Mouse (Mus musculus): ENCODE measurements around the gene Prcd. TPM values are rescaled to one million over a fixed set of nuclear protein-coding genes. Genes with fewer than 3 reads are reported as not detected.

The Prcd gene
- total RNA-seq, 2 experiments from 2014 or later: 2.1 TPM; not detected in 1

GRCm38 (mm10) chr11:116710793-116711192 is 57.5 kb downstream of the Prcd start:
- no peak for ATAC-seq (replicated peaks; ENCODE audit: low FRiP score, low TSS enrichment, poor library complexity, severe bottlenecking)

- no peak for ATAC-seq (replicated peaks; ENCODE audit: low FRiP score, low TSS enrichment, poor library complexity, severe bottlenecking)
Observed at GRCm38 (mm10) chr11:116714052-116714451, 60.7 kb downstream of the Prcd start.

Other genes with a start within 250 kb of the Prcd start
- 8.1 and 12.1 TPM in 2 replicates for gene Rnf157, start 240.5 kb upstream of the Prcd start, total RNA-seq (2014; fragmentation: Nextera tagmentation)
- gene Rnf157, start 240.5 kb upstream of the Prcd start, total RNA-seq (2017): 2.7 and 11.3 TPM in 2 replicates
- 68.8 and 89.9 TPM in 2 replicates for gene Ubald2, start 219.4 kb upstream of the Prcd start, total RNA-seq (2014; fragmentation: Nextera tagmentation)
- 65.8 and 93.3 TPM in 2 replicates for gene Ubald2, start 219.4 kb upstream of the Prcd start, total RNA-seq (2017)
- not detected in 2 replicates for gene Qrich2, start 187.3 kb upstream of the Prcd start, total RNA-seq (2014; fragmentation: Nextera tagmentation)
- gene Qrich2, start 187.3 kb upstream of the Prcd start, total RNA-seq (2017): not detected in 2 replicates
- 89.6 and 95.3 TPM in 2 replicates for gene Prpsap1, start 159.3 kb upstream of the Prcd start, total RNA-seq (2014; fragmentation: Nextera tagmentation)
- 36.8 and 60.7 TPM in 2 replicates for gene Prpsap1, start 159.3 kb upstream of the Prcd start, total RNA-seq (2017)
- 188 and 259 TPM in 2 replicates for gene Sphk1, start 122.6 kb upstream of the Prcd start, total RNA-seq (2014; fragmentation: Nextera tagmentation)
- gene Sphk1, start 122.6 kb upstream of the Prcd start, total RNA-seq (2017): 119 and 168 TPM in 2 replicates
- 9.2 and 28.8 TPM in 2 replicates for gene Ube2o, start 72.1 kb upstream of the Prcd start, total RNA-seq (2014; fragmentation: Nextera tagmentation)
- 4.6 and 22.6 TPM in 2 replicates for gene Ube2o, start 72.1 kb upstream of the Prcd start, total RNA-seq (2017)
- gene Aanat, start 67.1 kb upstream of the Prcd start, total RNA-seq (2014; fragmentation: Nextera tagmentation): not detected in 2 replicates
- gene Aanat, start 67.1 kb upstream of the Prcd start, total RNA-seq (2017): not detected in 2 replicates
- gene Rhbdf2, start 26.5 kb upstream of the Prcd start, total RNA-seq (2014; fragmentation: Nextera tagmentation): 4.1 and 6.1 TPM in 2 replicates
- gene Rhbdf2, start 26.5 kb upstream of the Prcd start, total RNA-seq (2017): 1.3 and 3.3 TPM in 2 replicates
- not detected in 2 replicates for gene Cygb, start 779 bp downstream of the Prcd start, total RNA-seq (2014; fragmentation: Nextera tagmentation)
- gene Cygb, start 779 bp downstream of the Prcd start, total RNA-seq (2017): not detected in 2 replicates
- not detected in 2 replicates for gene St6galnac1, start 122.0 kb downstream of the Prcd start, total RNA-seq (2014; fragmentation: Nextera tagmentation)
- gene St6galnac1, start 122.0 kb downstream of the Prcd start, total RNA-seq (2017): not detected in 2 replicates
- not detected in 2 replicates for gene Mxra7, start 174.5 kb downstream of the Prcd start, total RNA-seq (2014; fragmentation: Nextera tagmentation)
- gene Mxra7, start 174.5 kb downstream of the Prcd start, total RNA-seq (2017): 0.61 TPM in 1 of 2 replicates, not detected in the other
- 53.6 and 58.8 TPM in 2 replicates for gene Mettl23, start 189.7 kb downstream of the Prcd start, total RNA-seq (2014; fragmentation: Nextera tagmentation)
- 47.2 and 48.2 TPM in 2 replicates for gene Mettl23, start 189.7 kb downstream of the Prcd start, total RNA-seq (2017)
- 50.7 and 56.7 TPM in 2 replicates for gene Jmjd6, start 189.9 kb downstream of the Prcd start, total RNA-seq (2014; fragmentation: Nextera tagmentation)
- 43.5 and 49.5 TPM in 2 replicates for gene Jmjd6, start 189.9 kb downstream of the Prcd start, total RNA-seq (2017)
- 17.2 and 21.1 TPM in 2 replicates for gene Mfsd11, start 198.9 kb downstream of the Prcd start, total RNA-seq (2014; fragmentation: Nextera tagmentation)
- 7.2 and 20.1 TPM in 2 replicates for gene Mfsd11, start 198.9 kb downstream of the Prcd start, total RNA-seq (2017)
- gene Srsf2, start 199.6 kb downstream of the Prcd start, total RNA-seq (2014; fragmentation: Nextera tagmentation): 740 and 930 TPM in 2 replicates
- 646 and 663 TPM in 2 replicates for gene Srsf2, start 199.6 kb downstream of the Prcd start, total RNA-seq (2017)

Measured in megakaryocyte-erythroid progenitor cell, adult 5-6 weeks (primary cell).